Mouse (Mus musculus): ENCODE data around the gene Arsg.

GRCm38 (mm10) chr11:109572051-109572450 lies 98.9 kb downstream of the Arsg start:
- no peak for TF ChIP-seq POLR2A (IDR thresholded peaks at IDR 0.05; ENCODE audit: low read depth, low read length)
- no peak for TF ChIP-seq CTCF (IDR thresholded peaks at IDR 0.05; ENCODE audit: borderline replicate concordance, insufficient read depth, low read length)

Data from embryonic fibroblast, embryonic 13.5 days (primary cell).